Mouse (Mus musculus) cerebellum, postnatal 25 days (tissue): Measurements from ENCODE around the gene Slc44a4.
"Not testable (repeated sequence)": the region's sequence is repeated elsewhere in the genome, so short reads cannot be mapped to it uniquely, and the experiment has no call there.

Experiments used
- DNase-seq, 2 experiments: peaks; one replicate each; pipeline ENCODE4 v3.0.0; 2021; ENCODE audit warnings: mixed read lengths in 2 of 2

Gene Slc44a4

DNA sequence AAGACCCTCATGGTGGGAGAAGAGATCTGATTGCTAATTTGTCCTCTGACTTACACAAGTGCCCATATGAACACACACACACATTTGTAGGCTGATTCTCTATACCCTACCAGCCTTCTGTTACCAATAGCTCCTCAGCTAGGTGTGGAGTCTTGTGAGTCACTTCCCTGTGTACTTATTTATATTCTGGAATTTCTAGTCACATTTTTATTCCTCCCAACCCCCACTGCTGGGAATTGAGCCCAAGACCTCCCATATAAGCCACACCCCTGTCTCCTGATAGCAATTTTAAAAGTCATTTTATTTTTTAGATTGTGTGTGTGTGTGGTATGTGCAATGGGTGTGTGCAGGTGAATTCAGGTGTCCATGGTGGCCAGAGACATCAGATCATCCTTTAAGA lies 30.1 kb downstream of the Slc44a4 start:
- DNase-seq: no peak

DNA sequence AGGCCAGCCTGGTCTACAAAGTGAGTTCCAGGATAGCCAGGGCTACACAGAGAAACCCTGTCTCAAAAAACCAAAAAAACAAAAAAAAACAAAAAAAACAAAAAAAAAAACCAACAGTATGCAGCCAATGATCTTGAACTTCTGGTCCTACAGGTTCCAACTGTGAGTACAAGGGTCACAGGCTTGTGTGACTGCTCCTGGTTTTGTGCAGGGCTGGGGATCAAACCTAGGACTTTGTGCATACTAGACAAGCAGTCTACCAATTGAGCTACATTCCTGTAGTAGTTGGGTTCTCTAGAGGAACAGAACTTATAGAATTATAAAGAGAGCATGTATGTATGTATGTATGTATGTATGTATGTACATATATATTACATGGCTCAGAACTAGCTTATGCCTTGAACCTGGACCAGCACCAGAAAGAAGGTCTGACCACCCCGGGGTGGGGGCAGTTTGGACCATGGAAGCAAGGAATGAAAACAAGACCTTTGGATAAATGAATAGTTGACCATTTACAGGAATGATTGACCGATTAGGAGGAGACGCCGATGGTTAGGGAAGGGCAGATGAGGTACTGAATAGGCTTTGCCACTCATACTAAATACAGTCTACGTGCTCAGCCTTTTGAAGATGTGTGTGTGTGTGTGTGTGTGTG lies 32.3 kb downstream of the Slc44a4 start:
- no peak for DNase-seq

DNA sequence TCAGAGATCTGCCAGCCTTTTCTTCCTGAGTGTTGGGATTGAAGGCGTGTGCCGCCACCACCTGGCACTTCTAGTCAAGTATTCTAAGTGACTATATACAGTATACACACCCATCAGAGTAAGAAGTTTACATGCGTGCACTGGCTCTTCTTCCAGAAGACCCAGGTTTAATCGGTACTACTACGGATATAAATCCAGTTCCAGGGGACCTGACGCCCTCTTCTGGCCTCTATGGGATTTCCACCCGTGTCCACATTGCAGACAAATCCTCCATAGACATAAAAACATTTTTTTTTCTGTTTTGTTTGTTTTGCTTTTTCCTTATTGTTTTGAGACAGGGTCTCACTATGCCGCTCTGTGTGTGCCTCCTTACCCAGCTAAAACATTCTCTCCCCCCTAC lies 33.3 kb downstream of the Slc44a4 start:
- DNase-seq: peak in 1 of 2 experiments; percentile 35

DNA sequence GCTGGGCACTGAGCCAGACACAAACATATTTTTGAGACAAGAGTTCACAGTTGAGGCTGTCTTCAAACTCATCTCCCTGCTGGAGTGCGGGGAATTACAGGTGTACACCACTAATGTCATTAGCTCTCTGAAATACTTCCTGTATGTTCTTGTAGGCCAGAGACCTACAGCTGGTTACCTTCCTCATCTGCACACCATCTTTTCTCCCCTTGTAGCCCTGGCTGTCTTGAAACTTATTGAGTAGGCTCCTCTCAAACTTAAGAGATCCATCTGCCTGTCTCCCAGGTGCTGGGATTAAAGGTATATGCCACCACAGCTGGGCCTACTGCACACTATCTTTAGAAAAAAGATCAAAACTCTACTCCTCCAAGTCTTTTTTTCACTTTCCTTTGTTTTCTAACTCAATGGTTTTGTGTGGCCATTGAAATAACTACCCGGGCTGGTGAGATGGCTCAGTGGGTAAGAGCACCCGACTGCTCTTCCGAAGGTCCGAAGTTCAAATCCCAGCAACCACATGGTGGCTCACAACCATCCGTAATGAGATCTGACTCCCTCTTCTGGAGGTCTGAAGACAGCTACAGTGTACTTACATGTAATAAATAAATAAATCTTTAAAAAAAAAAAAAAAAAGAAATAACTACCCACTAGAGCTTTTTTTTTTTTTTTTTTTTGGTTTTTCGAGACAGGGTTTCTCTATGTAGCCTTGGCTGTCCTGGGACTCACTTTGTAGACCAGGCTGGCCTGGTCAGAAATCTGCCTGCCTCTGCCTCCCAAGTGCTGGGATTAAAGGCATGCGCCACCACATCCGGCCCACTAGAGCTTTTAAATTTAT lies 34.7 kb downstream of the Slc44a4 start:
- not testable (repeated sequence) for DNase-seq

DNA sequence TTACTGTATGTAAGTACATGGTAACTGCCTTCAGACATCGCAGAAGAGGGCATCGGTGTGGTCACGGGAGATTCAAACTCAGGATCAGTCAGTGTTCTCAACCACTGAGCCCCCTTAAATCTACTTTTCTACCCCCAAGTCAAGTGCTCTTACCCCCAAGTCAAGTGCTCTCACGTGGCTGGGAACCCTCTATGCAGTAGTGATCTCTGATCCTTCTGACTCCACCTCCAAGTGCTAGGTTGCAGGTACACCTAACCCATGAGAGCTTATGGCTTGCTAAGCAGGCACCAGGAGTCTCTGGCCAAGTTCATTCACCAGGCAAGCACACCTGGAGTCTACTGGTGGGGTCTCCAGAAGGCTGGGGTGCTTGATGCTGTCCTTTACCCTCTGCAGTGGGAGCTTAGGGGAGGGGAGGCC lies 35.3 kb downstream of the Slc44a4 start:
- no peak for DNase-seq

DNA sequence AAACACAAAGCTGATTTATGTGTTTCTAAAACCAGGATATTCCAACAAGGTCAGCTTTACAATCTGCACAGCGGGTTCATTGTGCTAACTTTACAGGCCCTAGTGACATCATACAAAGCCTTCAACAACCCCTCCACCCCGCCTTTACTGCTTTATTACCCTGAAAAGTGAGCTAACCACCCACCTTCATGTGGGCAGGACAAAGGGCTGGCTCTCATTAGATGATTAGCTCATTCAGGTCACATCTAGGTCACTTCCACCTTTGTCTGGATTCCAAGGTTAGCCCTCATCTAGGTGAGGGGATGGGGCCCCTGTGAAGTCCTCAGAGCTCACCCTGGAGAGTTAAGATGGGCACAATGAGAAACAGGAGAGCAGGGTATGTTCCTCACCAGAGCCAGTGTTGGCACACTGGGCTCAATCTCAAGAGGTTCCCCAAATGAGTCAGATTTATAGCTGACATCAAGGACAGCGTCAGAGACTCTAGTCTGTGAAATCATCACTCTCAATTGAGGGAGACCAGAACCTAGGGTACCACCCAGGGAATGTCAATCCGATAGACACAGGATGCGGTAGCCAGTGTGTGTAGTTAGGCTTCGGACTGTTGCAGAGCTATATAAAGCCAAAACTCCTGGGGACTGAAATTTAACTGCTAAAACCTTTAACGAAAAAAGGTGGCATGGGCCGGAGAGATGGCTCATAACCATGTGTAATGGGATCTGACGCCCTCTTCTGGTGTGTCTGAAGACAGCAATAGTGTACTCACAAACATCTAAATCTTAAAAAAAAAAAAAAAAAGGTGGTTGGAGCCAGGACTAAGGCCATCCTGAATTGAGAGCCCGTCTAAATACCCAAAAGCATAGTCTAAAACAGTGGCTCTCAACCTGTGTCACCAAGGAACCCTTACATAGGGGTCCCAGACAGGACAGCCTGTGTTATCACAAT lies 36.5 kb downstream of the Slc44a4 start:
- no peak for DNase-seq

DNA sequence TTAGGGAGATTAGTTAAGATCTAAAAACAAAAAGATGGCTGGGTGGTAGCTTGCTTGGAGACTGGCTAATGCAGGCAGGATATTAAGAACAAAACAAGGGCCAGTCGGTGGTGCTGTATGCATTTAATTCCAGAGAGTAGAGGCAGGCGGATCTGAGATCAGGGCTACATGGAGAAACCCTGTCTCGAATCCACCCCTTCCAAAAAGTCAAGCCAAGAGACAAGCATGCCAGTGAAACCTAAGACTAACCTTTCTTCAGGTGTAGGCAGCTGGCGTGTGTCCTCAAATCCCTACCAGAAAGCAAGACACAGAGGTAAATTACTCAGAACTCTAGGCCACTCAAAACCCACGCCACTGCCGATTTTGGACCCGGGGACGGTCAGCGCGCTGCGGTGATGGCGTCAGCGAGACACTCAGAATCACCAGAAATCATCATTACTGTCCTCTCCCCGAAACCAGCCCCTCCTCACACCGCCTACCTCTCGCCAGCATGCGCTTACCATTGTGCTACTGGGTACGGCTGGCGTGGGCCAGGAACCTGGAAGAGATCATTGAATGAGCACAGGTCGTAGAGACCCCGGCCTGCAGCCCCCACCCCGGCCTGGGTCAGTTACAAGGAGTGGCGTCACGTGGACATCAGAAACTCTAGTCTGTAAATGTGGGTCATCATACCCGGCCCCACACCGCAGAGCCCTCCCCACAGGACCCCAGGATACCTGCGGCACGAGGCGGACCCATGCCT lies 37.5 kb downstream of the Slc44a4 start:
- no peak for DNase-seq

DNA sequence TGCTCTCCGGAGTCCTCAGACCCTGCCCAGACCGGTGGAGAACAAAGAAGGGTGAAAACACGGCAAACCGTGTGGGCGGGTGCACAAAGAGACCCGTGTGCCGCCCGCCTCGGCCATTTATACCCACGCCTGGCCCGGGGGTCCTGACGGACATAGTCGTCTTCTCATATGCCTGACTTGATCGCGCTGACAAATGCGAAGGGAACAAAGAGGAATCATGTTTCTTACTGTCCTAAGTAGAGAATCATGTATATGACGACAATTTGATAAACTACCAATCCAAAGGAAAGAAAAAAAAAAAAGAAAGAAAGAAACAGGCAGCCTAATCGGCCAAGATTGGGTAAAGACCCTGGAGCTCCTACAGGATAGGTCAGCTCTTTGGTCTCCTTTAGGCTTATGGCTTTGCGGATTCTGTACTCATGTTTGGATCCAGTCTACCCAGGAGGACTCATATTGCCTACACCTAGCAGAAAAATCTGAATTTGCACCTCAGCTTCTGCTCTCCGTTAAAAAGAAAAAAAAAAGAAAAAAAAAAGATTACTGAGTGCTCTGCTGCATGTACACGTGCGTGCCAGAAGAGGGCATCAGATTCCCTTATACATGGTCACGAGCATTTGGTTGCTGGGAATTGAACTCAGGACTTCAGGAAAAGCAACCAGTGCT lies 38.2 kb downstream of the Slc44a4 start:
- DNase-seq: peak; percentile 83 to 87

DNA sequence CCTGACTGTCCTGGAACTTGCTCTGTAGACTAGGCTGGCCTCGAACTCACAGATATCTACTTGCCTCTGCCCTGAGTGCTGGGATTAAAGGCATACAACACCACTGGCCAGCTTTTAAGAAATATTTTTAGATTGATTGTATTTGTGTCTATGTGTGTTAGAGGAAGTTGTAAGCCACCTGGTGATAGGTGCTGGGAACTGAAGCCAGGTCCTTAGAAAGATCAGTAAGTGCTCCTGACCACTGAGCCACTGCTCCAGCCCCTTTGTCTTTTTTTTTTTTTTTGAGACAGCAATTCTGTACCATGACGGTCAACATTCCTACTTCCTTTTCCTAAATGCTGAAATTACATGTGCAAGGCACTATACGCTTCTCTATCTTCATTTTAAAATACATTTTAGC lies 39.0 kb downstream of the Slc44a4 start:
- no peak for DNase-seq

DNA sequence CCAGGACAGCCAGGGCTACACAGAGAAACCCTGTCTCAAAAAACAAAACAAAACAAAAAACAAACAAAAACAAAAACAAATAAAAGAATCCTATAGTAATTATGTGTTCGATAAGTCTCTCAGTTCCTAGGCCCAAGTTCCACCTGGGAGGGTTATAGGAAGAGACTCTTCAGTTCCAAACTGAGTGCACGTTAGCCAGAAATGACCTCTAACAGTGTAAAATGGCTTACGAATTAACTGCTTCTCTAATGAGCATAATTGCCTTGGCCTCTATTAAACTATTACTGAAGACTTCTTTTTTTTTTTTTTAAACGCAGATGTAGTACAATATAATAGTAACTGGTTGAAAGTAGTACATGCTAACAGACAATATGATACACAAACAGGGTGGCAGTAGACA lies 39.6 kb downstream of the Slc44a4 start:
- no peak for DNase-seq

DNA sequence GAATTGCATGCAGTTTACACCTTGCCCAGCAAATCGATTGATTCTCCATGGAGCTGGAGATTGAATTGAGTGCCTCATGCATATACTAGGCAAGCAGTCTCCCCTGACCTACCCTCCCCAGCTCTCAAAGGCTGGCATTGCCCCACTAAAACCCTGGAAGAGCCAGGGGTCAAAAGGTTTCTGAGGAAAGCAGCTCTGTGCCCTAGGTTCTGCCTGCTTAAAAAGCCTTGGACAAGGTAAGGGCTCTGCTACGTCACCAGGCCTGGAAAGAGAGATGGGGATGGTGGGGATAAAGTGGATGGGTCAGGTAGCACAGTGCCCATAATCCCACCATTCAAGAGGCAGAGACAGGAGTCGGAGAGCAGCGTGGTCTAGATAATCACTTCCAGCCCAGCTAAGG lies 40.6 kb downstream of the Slc44a4 start:
- no peak for DNase-seq

DNA sequence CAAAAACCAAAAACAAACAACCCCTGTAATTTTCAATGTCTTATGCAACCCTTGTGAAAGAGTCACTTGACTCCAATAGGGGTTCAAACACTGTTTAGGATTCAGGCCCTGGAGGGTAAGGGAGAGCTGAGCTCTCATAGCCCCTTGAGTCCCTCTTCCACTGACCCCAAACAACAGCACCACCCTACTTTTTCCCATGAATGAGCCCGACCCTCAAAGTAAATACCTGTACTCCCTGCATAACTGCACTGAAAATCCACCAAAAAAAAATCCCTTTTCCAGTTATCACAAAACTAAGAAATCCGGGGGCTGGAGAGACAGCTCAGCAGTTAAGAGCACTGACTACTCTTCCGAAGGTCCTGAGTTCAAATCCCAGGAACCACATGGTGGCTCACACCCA lies 41.6 kb downstream of the Slc44a4 start:
- no peak for DNase-seq

DNA sequence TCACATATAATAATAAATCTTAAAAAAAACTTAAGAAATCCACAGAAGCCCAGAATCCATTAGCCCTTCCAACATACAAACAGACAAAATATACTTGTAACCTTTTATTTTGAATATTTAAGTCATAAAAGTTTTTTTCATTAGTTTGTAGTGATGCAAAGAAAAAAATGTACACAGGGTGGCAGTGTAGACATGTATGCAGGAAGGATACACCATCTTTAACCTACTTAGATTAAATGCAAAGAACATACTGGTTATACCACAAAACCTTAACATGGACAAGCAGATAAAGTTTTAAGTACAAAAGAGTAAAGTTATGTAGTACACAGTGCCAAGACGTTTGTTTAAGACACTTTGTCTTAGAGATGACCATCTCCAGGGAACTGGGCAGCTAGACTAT lies 42.1 kb downstream of the Slc44a4 start:
- no peak for DNase-seq

DNA sequence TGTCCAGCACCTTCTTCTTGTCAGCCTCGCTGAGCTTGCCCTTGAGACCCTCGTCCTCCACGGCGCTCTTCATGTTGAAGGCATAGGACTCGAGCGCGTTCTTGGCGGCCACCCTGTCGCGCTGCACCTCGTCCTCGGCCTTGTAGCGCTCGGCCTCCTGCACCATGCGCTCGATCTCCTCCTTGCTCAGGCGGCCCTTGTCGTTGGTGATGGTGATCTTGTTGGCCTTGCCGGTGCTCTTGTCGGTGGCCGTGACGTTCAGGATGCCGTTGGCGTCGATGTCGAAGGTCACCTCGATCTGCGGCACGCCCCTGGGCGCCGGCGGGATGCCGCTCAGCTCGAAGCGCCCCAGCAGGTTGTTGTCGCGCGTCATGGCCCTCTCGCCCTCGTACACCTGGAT lies 43.0 kb downstream of the Slc44a4 start:
- not testable (repeated sequence) for DNase-seq

DNA sequence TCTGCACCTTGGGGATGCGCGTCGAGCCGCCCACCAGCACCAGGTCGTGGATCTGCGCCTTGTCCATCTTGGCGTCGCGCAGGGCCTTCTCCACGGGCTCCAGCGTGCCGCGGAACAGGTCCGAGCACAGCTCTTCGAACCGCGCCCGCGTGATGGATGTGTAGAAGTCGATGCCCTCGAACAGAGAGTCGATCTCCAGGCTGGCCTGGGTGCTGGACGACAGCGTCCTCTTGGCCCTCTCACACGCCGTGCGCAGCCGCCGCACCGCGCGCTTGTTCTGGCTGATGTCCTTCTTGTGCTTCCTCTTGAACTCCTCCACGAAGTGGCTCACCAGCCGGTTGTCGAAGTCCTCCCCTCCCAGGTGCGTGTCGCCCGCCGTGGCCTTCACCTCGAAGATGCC lies 43.7 kb downstream of the Slc44a4 start:
- not testable (repeated sequence) for DNase-seq

DNA sequence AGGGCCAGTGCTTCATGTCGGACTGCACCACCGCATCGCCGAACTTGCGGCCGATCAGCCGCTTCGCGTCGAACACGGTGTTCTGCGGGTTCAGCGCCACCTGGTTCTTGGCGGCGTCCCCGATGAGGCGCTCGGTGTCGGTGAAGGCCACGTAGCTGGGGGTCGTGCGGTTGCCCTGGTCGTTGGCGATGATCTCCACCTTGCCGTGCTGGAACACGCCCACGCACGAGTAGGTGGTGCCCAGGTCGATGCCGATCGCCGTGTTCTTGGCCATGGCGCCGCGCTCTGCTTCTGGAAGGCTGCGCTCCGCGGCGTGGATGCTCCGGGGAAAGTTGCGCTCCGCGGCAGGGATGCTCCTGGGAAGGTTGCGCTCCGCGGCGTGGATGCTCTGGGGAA lies 44.5 kb downstream of the Slc44a4 start:
- DNase-seq: peak in 1 of 2 experiments; percentile 46

DNA sequence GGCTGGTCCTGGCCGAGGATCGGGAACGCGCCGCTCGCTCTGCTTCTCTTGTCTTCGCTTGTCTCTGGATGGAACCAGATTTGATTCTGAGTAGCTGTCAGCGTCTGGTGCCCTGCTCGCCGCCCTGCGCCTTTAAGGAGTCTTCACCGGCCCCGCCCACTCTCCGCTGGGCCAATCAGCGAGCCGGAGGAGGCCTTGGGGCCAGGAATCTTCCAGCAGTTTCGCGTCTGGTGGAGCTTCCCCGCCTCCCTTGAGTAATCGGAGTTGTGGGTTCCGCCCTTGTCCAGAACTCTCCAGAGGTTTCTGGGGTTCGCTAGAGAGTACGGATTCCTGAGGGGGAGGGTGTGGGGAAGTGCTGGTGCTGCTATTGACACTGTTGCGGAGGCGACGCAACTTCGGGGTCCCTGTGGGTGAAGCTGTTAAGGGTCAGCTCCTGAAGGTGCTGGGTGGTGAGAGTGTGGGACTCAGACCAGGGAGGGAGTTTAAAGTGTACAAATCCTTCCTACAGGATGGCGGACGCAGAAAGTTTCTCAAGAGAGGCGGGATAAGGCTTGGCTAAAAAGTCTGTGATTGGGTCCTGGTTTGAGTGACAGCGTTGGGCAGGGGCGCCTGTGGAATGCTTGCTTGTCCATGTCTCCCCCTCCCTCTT lies 45.0 kb downstream of the Slc44a4 start, which contains the start of gene Hspa1b:
Gene Hspa1b (minus strand): TSS at position 109 of the 649 bp plus-strand sequence.
- peak; percentile 84 to 91 for DNase-seq

DNA sequence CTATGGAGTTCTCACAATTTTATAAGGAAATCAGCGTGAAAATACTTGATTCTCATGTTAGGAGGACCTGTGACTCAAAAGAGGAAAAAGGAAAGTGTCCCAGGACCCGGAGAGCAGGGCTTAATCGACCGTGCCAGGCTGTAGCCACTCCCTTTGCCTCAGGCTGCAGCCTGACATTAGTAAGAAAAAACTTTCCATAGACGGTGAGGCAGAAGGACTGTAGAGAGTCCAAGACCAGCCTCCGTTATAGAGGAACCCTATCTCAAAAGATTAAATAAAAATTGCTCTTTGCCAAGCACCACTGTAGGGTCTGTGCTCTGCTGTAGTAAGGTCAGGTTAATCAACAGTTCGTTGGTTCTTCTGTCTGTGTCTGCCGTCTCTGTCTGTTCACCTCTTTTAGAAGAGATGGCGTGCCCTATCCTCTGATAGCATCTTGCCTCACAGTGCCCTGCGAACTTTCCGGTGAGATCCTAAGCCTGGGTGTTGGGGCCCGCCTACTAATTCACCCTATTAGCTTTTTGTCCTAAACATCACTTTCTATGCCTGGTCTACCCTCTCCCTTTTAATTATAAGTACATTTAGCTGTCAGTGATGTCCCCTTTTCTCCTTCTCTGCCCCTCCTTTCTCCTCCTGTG lies 45.7 kb downstream of the Slc44a4 start:
- DNase-seq: no peak

DNA sequence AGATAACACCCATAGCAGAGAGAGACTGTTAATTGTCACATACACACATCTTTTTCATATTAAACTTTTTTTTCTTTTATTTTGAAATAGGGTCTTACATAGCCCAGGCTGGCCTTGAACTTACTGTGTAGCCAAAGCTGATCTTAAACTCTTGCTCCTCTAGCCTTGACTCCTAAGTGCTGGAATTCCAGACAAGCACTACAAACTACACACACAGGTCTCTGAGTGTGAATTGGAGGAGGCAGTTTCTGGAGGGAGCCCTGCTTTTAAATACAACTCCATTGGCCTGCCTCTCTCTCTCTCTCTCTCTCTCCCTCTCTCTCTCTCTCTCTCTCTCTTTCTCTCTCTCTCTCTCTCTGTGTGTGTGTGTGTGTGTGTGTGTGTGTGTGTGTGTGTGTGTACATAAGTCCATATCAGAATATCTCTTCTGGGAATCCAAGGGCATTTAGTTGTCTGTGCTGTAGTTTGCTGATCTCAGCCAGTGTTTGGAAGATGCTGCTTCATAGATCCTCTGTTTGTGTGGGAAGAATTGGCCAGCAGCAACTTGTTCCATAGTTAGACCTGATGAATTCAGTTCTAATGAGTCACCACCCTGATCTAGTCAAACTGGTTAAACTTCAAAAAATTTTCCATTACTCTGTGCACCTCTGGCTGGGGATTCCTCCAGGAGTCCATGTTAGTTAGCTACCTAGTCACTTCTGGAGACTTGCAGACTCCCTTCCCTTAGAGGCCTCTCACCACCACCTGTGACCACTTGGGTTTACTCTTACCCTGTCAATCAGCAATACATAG lies 46.6 kb downstream of the Slc44a4 start:
- no peak for DNase-seq

DNA sequence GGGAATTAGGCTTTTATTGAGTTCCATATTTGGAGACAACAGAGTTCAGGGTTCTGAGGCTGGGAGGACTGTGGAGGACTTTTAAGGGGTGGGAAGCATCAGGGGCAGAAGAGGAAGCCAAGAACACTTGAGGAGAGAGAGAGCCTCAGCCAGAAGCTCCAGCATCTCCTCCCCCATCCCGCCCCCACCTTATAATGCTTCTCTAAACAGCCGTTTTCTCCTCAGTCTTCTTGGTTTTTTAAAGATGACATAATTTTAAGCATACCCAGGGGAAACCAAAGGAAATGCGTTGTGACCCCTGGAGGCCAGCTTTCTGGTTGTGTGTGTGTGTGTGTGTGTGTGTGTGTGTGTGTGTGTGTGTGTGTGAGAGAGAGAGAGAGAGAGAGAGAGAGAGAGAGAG lies 47.9 kb downstream of the Slc44a4 start:
- no peak for DNase-seq
